14 mouse cellular contexts compared by ENCODE assay signal in the genomic region with DNA sequence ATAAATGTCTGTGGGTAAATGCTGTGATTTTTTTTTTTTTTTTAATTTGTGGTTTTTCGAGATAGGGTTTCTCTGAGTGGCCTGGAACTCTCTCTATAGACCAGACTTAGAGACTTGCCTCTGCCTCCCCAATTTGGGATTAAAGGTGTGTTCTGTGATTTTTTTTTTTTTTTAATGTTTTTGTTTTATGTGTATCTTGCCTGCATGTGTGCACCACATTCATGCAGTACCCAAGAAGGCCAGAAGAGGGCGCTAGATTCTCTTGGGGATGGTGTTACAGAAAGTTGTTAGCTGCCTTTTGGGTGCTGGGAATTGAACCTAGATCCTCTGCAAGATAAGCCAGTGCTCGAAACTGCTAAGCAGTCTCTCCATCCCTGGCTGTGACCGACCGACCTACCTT. TPM values are rescaled to one million over a fixed set of nuclear protein-coding genes. Genes with fewer than 3 reads are reported as not detected.
DNase-seq lines count a peak whose midpoint lies in the region; TF ChIP-seq lines count a peak whose summit lies in the region.
"Had no signal": no experiment of that assay in that cellular context is flagged by ENCODE, and none has a peak within 500 bp of the region (broad histone marks: within the 10 kb centered on the region; RNA-seq: fewer than 3 reads in every experiment).

No protein-coding gene starts in this region.

- H3K4me3 ChIP-seq in heart, adult 2 months = no peak overlapping the region
- H3K4me3 ChIP-seq in lung, adult 2 months (replicated peaks; ENCODE audit: extremely low read depth, low read depth, low read length) = no peak overlapping the region
- no peak overlapping the region for H3K4me3 ChIP-seq in ES-E14 (ENCODE audit: insufficient read depth in 1 of 2, low read depth in 1 of 2, low read length in 2 of 2, poor library complexity in 1 of 2, severe bottlenecking in 1 of 2)
- no peak overlapping the region for H3K4me3 ChIP-seq in olfactory bulb, adult 2 months (ENCODE audit: insufficient read depth, low read depth, low read length)
- H3K4me3 ChIP-seq: forebrain, embryonic 10.5 days; lung, embryonic 15.5 days; midbrain, embryonic 13.5 days had no signal

- H3K27me3 ChIP-seq in heart, adult 2 months (ENCODE audit: control insufficient read depth, insufficient read depth, low read length) = no peaks in the 10 kb centered on the region
- H3K27me3 ChIP-seq: lung, embryonic 15.5 days; midbrain, embryonic 13.5 days had no signal

- peaks cover 34% of the 10 kb centered on the region for H3K4me1 ChIP-seq in heart, adult 2 months (ENCODE audit: control insufficient read depth, insufficient read depth, low read length)
- H3K4me1 ChIP-seq in lung, adult 2 months (ENCODE audit: control insufficient read depth, insufficient read depth, low read length) = peaks cover 57% of the 10 kb centered on the region
- H3K4me1 ChIP-seq in ES-E14 (ENCODE audit: control insufficient read depth in 2 of 2, insufficient read depth in 2 of 2, low read length in 2 of 2, poor library complexity in 1 of 2) = peaks cover 12 to 25% of the 10 kb centered on the region in 2 experiments
- peaks cover 56% of the 10 kb centered on the region for H3K4me1 ChIP-seq in olfactory bulb, adult 2 months (ENCODE audit: control insufficient read depth, insufficient read depth, low read length)

- no peak overlapping the region for H3K9ac ChIP-seq in heart, adult 2 months (ENCODE audit: low read depth, low read length)
- no peak overlapping the region for H3K9ac ChIP-seq in ES-E14 (ENCODE audit: insufficient read depth, low read depth, low read length, poor library complexity, severe bottlenecking)
- H3K9ac ChIP-seq: lung, embryonic 15.5 days; midbrain, embryonic 13.5 days had no signal

- no peak for TF ChIP-seq EP300 in heart, adult 2 months (IDR thresholded peaks at IDR 0.05; ENCODE audit: insufficient read depth, low read depth, low read length)

- no peaks in the 10 kb centered on the region for H3K36me3 ChIP-seq in heart, adult 2 months (ENCODE audit: control insufficient read depth, insufficient read depth, low read length)
- H3K36me3 ChIP-seq in ES-E14 (ENCODE audit: control insufficient read depth, insufficient read depth, low read length, poor library complexity, severe bottlenecking) = peaks cover 5% of the 10 kb centered on the region; the same call in 1 of the 2 replicates

- DNase-seq in heart, adult 2 months = no peak
- no peak for DNase-seq in heart, postnatal 36 days
- DNase-seq in lung, adult 2 months = no peak
- DNase-seq in lung, postnatal 14 days = no peak
- no peak for DNase-seq in ES-E14 (ENCODE audit: low read depth, low spot score)
- DNase-seq in cerebellum, postnatal 4 days (ENCODE audit: low spot score in 2 of 2) = no peak
- DNase-seq in kidney, postnatal 4 days = no peak
- DNase-seq: adrenal gland, adult 2 months; gastrocnemius, postnatal 14 days; right cerebral cortex, postnatal 4 days had no signal

- 78% methylated on average over 5 of the region's 5 CpGs for WGBS in heart, adult 2 months
- 83% methylated on average over 5 of the region's 5 CpGs for WGBS in lung, adult 2 months
- 76% methylated on average over 5 of the region's 5 CpGs for WGBS in olfactory bulb, adult 2 months

- TF ChIP-seq POLR2A in heart, adult 2 months (IDR thresholded peaks at IDR 0.05; ENCODE audit: insufficient read depth, low read depth, low read length) = no peak
- no peak for TF ChIP-seq POLR2A in lung, adult 2 months (IDR thresholded peaks at IDR 0.05; ENCODE audit: borderline replicate concordance, extremely low read depth, low read depth, low read length)
- TF ChIP-seq POLR2A in olfactory bulb, adult 2 months (IDR thresholded peaks at IDR 0.05; ENCODE audit: insufficient read depth, low read depth, low read length) = no peak

- in situ Hi-C loops in ES-E14 (cut with MboI; ENCODE audit: low sequenced_read_pairs in 2 of 2, unreplicated experiment in 2 of 2) = no loop called here

- intact Hi-C loops in heart, adult 2 months (cut with DNase I) = no loop called here
- intact Hi-C loops in heart, postnatal 36 days (cut with DNase I) = no loop called here

- no peaks in the 10 kb centered on the region for H3K9me3 ChIP-seq in ES-E14 (ENCODE audit: control insufficient read depth, insufficient read depth, low read depth, low read length)
- H3K9me3 ChIP-seq: lung, embryonic 15.5 days; midbrain, embryonic 13.5 days had no signal

- no peak overlapping the region for H3K27ac ChIP-seq in heart, adult 2 months
- H3K27ac ChIP-seq in ES-E14 (ENCODE audit: insufficient read depth, low read depth, low read length, poor library complexity, severe bottlenecking) = peak overlapping the region; percentile 95; the same call in 1 of the 2 replicates
- H3K27ac ChIP-seq in olfactory bulb, adult 2 months (ENCODE audit: insufficient read depth, low read depth, low read length) = no peak overlapping the region
- H3K27ac ChIP-seq: forebrain, embryonic 10.5 days; lung, embryonic 15.5 days; midbrain, embryonic 13.5 days had no signal

- peak; percentile 70 for TF ChIP-seq CTCF in heart, adult 2 months (IDR thresholded peaks at IDR 0.05)
- TF ChIP-seq CTCF in lung, adult 2 months (IDR thresholded peaks at IDR 0.05; ENCODE audit: insufficient read depth, low read length) = peak; percentile 28; the same call in 1 of the 2 replicates
- 0 out of 2 replicates have a peak, but pooled peaks have one; percentile 39 for TF ChIP-seq CTCF in olfactory bulb, adult 2 months (IDR thresholded peaks at IDR 0.05; ENCODE audit: insufficient read depth, low read depth, low read length)

- peaks cover 13% of the 10 kb centered on the region for H3K79me2 ChIP-seq in heart, adult 2 months (replicated peaks; ENCODE audit: control insufficient read depth, insufficient read depth, low read length)

TF ChIP-seq in ES-E14, 5 proteins besides CTCF, POLR2A, EP300 and RAD21:
- no peak for TF ChIP-seq CHD2 (IDR thresholded peaks at IDR 0.05; ENCODE audit: low read depth, low read length)
- TF ChIP-seq ZNF384 (IDR thresholded peaks at IDR 0.05; ENCODE audit: low read depth, low read length) = peak; percentile 82

RNA-seq across cellular contexts. Expression of gene Prrc2b, which starts 10.1 kb away (rescaled TPM):
- 10 to 100 TPM; 78.3 to 82.6 TPM for total RNA-seq in heart, adult 2 months (2021)
- polyA plus RNA-seq in heart, adult 2 months (2012; rRNA removed) = 39.3 and 46.9 TPM in 2 replicates
- 10 to 100 TPM; 75.5 to 80.0 TPM for total RNA-seq in heart, postnatal 36 days (2021)
- 67.9 and 68.5 TPM in 2 replicates for polyA plus RNA-seq in lung, adult 2 months (2012; rRNA removed)
- 75.1 and 88.5 TPM in 2 replicates for total RNA-seq in ES-E14 (2012; rRNA removed)
- polyA plus RNA-seq in olfactory bulb, adult 2 months (2012; ENCODE audit: insufficient read depth, insufficient read length, low replicate concordance, missing spikeins) = 70.7 and 86.2 TPM in 2 replicates
